Mouse (Mus musculus) ES-Bruce4 (cell line): Measurements from ENCODE around the gene Nprl2. TPM values are rescaled to one million over a fixed set of nuclear protein-coding genes. Genes with fewer than 3 reads are reported as not detected.

Source experiments
- H3K27ac ChIP-seq: 2 replicates; pipeline ENCODE4 v1.5.1; 2012; ENCODE audit warnings: low read length, inconsistent platforms; ENCODE audit not compliant: insufficient read depth
- H3K27me3 ChIP-seq: 2 replicates; pipeline ENCODE4 v1.6.1; 2012; ENCODE audit warnings: mild to moderate bottlenecking, low read length, inconsistent platforms; ENCODE audit not compliant: control insufficient read depth, poor library complexity, insufficient read depth, severe bottlenecking
- H3K36me3 ChIP-seq: 2 replicates; pipeline ENCODE4 v1.6.1; 2012; ENCODE audit warnings: inconsistent platforms, mild to moderate bottlenecking, low read length, moderate library complexity; ENCODE audit not compliant: control insufficient read depth, poor library complexity, insufficient read depth, severe bottlenecking
- H3K4me1 ChIP-seq: one replicate; pipeline ENCODE4 v1.8.1; 2011; ENCODE audit warnings: low read length; ENCODE audit not compliant: control insufficient read depth, insufficient read depth
- H3K4me3 ChIP-seq: 2 replicates; pipeline ENCODE4 v1.5.1; 2011; ENCODE audit warnings: low read depth, mild to moderate bottlenecking, low read length
- H3K9ac ChIP-seq: 2 replicates; pipeline ENCODE4 v1.6.1; 2012; ENCODE audit warnings: low read depth, mild to moderate bottlenecking, inconsistent platforms; ENCODE audit not compliant: poor library complexity, severe bottlenecking
- H3K9me3 ChIP-seq: replicated peaks from 2 replicates; pipeline ENCODE4 v1.6.1; 2012; ENCODE audit warnings: mild to moderate bottlenecking, low read length, inconsistent platforms; ENCODE audit not compliant: control insufficient read depth, poor library complexity, insufficient read depth, severe bottlenecking
- CTCF ChIP-seq: IDR thresholded peaks from one replicate; pipeline ENCODE4 v1.8.1; 2011; ENCODE audit warnings: low read depth, low read length
- EP300 ChIP-seq: IDR thresholded peaks from 2 replicates; pipeline ENCODE4 v1.6.1; 2011; ENCODE audit warnings: low read depth, low read length; ENCODE audit not compliant: insufficient read depth
- POLR2A ChIP-seq: IDR thresholded peaks from one replicate; pipeline ENCODE4 v1.8.1; 2011; ENCODE audit warnings: low read length; ENCODE audit not compliant: insufficient read depth
- polyA plus RNA-seq: library from polyadenylated mRNA; stranded (reverse); fragments of >200 nt; gene quantifications from 2 replicates; pipeline ENCODE4 v1.2.4, GENCODE M21; 2011; ENCODE audit warnings: low read depth; ENCODE audit not compliant: missing spikeins, insufficient read depth, insufficient read length

Nprl2 gene
- polyA plus RNA-seq, 1 experiment = 32.7 TPM

- Histone ChIP-seq H3K36me3 (no peaks in the 10 kb centered on the region), H3K27me3 (no peaks in the 10 kb centered on the region), H3K9ac (peak within 1 kb of the TSS; percentile 39), H3K27ac (no peak within 1 kb of the TSS), H3K4me3 (peak within 1 kb of the TSS; percentile 64), H3K4me1 (peaks cover 3% of the 10 kb centered on the region), H3K9me3 (no peaks in the 10 kb centered on the region)
- TF ChIP-seq EP300 = no peak
- no peak for TF ChIP-seq CTCF
- TF ChIP-seq POLR2A = no peak
These were observed 9.3 kb downstream of the Nprl2 start, which contains the start of gene Rassf1 for GRCm38 (mm10) chr9:107551117-107551889. TSS of gene Rassf1 (plus strand) at chr9:107551555.

- Histone ChIP-seq H3K4me1 (peaks cover 3% of the 10 kb centered on the region), H3K27me3 (no peaks in the 10 kb centered on the region), H3K4me3 (peak overlapping the region; percentile 64), H3K27ac (no peak overlapping the region), H3K9me3 (no peaks in the 10 kb centered on the region), H3K9ac (peak overlapping the region; percentile 39), H3K36me3 (no peaks in the 10 kb centered on the region)
- TF ChIP-seq EP300 (no peak), CTCF (no peak), POLR2A (no peak)
These were observed 9.9 kb downstream of the Nprl2 start for GRCm38 (mm10) chr9:107551890-107552355.

DNA sequence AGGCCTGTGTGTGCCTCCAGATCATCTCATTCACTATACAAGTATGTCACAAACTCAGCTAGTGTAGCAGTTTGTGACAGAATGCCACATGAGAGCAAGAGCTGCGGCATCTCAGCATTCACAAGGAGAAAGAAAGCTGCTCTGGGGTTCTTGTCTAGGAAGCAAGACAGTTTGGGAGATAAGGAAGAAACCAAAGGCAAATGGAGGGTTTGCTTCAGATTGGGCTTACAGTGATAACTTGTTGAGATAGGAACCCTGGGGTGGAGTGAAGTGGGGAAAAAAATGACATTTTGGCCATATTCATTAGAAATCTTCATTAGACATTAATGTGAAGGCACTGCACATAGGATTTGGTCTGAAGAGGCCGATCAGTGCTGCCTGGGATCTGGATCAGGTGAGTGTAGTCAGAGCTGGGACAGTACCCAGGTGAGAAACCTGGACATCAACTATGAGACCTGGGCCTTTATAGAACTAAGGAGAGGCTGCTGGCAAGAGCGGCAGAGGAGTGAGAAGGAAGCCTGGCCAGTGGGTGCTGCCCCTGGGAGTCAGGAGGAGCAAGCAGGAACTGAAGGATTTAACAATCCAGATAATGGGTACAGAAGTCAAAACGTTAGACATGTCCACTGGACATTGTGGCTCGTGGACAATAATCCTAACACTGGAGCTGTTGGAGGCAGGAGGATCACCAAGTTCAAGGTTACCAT is 10.8 kb downstream of the Nprl2 start:
- Histone ChIP-seq H3K4me1 (peaks cover 3% of the 10 kb centered on the region), H3K27me3 (no peaks in the 10 kb centered on the region), H3K9me3 (no peaks in the 10 kb centered on the region), H3K4me3 (no peak overlapping the region), H3K36me3 (peaks cover 8% of the 10 kb centered on the region), H3K9ac (no peak overlapping the region), H3K27ac (no peak overlapping the region)
- no peak for TF ChIP-seq CTCF
- no peak for TF ChIP-seq POLR2A
- no peak for TF ChIP-seq EP300

GRCm38 (mm10) chr9:107553541-107554318 is 11.7 kb downstream of the Nprl2 start:
- peak overlapping the region; percentile 64 for H3K4me3 ChIP-seq
- peaks cover 16% of the 10 kb centered on the region for H3K36me3 ChIP-seq
- no peak overlapping the region for H3K27ac ChIP-seq
- TF ChIP-seq CTCF (no peak), POLR2A (no peak), EP300 (no peak)
- no peaks in the 10 kb centered on the region for H3K27me3 ChIP-seq
- H3K9me3 ChIP-seq = no peaks in the 10 kb centered on the region
- H3K9ac ChIP-seq = peak overlapping the region; percentile 64
- H3K4me1 ChIP-seq = peaks cover 3% of the 10 kb centered on the region

GRCm38 (mm10) chr9:107554319-107554825 is 12.3 kb downstream of the Nprl2 start:
- no peaks in the 10 kb centered on the region for H3K27me3 ChIP-seq
- H3K9ac ChIP-seq = peak overlapping the region; percentile 64
- no peak overlapping the region for H3K27ac ChIP-seq
- peaks cover 3% of the 10 kb centered on the region for H3K4me1 ChIP-seq
- H3K4me3 ChIP-seq = peak overlapping the region; percentile 64
- peaks cover 23% of the 10 kb centered on the region for H3K36me3 ChIP-seq
- TF ChIP-seq CTCF = no peak
- TF ChIP-seq EP300 = 0 out of 2 replicates have a peak, but pooled peaks have one; percentile 39
- TF ChIP-seq POLR2A = peak; percentile 42
- H3K9me3 ChIP-seq = no peaks in the 10 kb centered on the region
